Mouse (Mus musculus): Measurements from ENCODE around the gene Zmym4. TPM values are rescaled to one million over a fixed set of nuclear protein-coding genes. Genes with fewer than 3 reads are reported as not detected.
A peak's percentile ranks its signal among the peaks of the same experiment; 100 is the strongest.

Gene Zmym4
- polyA plus RNA-seq, 1 experiment from 2014 or later: 9.4 TPM

GRCm38 (mm10) chr4:126879560-126880275, 88.2 kb downstream of the Zmym4 start:
- no peak overlapping the region for H3K27ac ChIP-seq (ENCODE audit: low read length)
- H3K4me1 ChIP-seq (ENCODE audit: control insufficient read depth, insufficient read depth, low read length): no peaks in the 10 kb centered on the region
- no peak overlapping the region for H3K4me2 ChIP-seq (ENCODE audit: low read depth, low read length)
- WGBS: 86% methylated on average over 5 of the region's 5 CpGs
- no peaks in the 10 kb centered on the region for H3K9me3 ChIP-seq (replicated peaks; ENCODE audit: control insufficient read depth, low read length)
- no peaks in the 10 kb centered on the region for H3K27me3 ChIP-seq (ENCODE audit: control insufficient read depth, insufficient read depth, low read length)
- no peak overlapping the region for H3K4me3 ChIP-seq (ENCODE audit: low read length)
- peaks cover 22% of the 10 kb centered on the region for H3K36me3 ChIP-seq (ENCODE audit: control insufficient read depth, insufficient read depth)
- H3K9ac ChIP-seq (ENCODE audit: low read length): no peak overlapping the region
- ATAC-seq (replicated peaks; ENCODE audit: extremely low read depth, insufficient read depth, low FRiP score): no peak

- 66% methylated on average over 7 of the region's 7 CpGs for WGBS
- Histone ChIP-seq H3K4me3 (ENCODE audit: low read length) (no peak overlapping the region), H3K4me1 (ENCODE audit: control insufficient read depth, insufficient read depth, low read length) (no peaks in the 10 kb centered on the region), H3K9ac (ENCODE audit: low read length) (no peak overlapping the region), H3K36me3 (ENCODE audit: control insufficient read depth, insufficient read depth) (peaks cover 22% of the 10 kb centered on the region), H3K4me2 (ENCODE audit: low read depth, low read length) (no peak overlapping the region), H3K27me3 (ENCODE audit: control insufficient read depth, insufficient read depth, low read length) (no peaks in the 10 kb centered on the region), H3K9me3 (replicated peaks; ENCODE audit: control insufficient read depth, low read length) (no peaks in the 10 kb centered on the region), H3K27ac (ENCODE audit: low read length) (no peak overlapping the region)
- ATAC-seq (replicated peaks; ENCODE audit: extremely low read depth, insufficient read depth, low FRiP score): no peak
Measured at GRCm38 (mm10) chr4:126872717-126873116, 95.2 kb downstream of the Zmym4 start.

- no peak overlapping the region for H3K4me2 ChIP-seq (ENCODE audit: low read depth, low read length)
- no peaks in the 10 kb centered on the region for H3K27me3 ChIP-seq (ENCODE audit: control insufficient read depth, insufficient read depth, low read length)
- peaks cover 28% of the 10 kb centered on the region for H3K36me3 ChIP-seq (ENCODE audit: control insufficient read depth, insufficient read depth)
- H3K27ac ChIP-seq (ENCODE audit: low read length): no peak overlapping the region
- WGBS: 92% methylated on average over 12 of the region's 12 CpGs
- no peak for ATAC-seq (replicated peaks; ENCODE audit: extremely low read depth, insufficient read depth, low FRiP score)
- H3K4me3 ChIP-seq (ENCODE audit: low read length): no peak overlapping the region
- H3K9ac ChIP-seq (ENCODE audit: low read length): no peak overlapping the region
- H3K9me3 ChIP-seq (replicated peaks; ENCODE audit: control insufficient read depth, low read length): no peaks in the 10 kb centered on the region
- no peaks in the 10 kb centered on the region for H3K4me1 ChIP-seq (ENCODE audit: control insufficient read depth, insufficient read depth, low read length)
Measured at GRCm38 (mm10) chr4:126868699-126869098, 99.2 kb downstream of the Zmym4 start.

- 69% methylated on average over 11 of the region's 11 CpGs for WGBS
- no peaks in the 10 kb centered on the region for H3K27me3 ChIP-seq (ENCODE audit: control insufficient read depth, insufficient read depth, low read length)
- no peaks in the 10 kb centered on the region for H3K4me1 ChIP-seq (ENCODE audit: control insufficient read depth, insufficient read depth, low read length)
- H3K4me3 ChIP-seq (ENCODE audit: low read length): no peak overlapping the region
- no peak overlapping the region for H3K9ac ChIP-seq (ENCODE audit: low read length)
- no peak for ATAC-seq (replicated peaks; ENCODE audit: extremely low read depth, insufficient read depth, low FRiP score)
- no peak overlapping the region for H3K27ac ChIP-seq (ENCODE audit: low read length)
- H3K9me3 ChIP-seq (replicated peaks; ENCODE audit: control insufficient read depth, low read length): no peaks in the 10 kb centered on the region
- peaks cover 15% of the 10 kb centered on the region for H3K36me3 ChIP-seq (ENCODE audit: control insufficient read depth, insufficient read depth)
- H3K4me2 ChIP-seq (ENCODE audit: low read depth, low read length): no peak overlapping the region
Measured at GRCm38 (mm10) chr4:126861514-126862266, 106.2 kb downstream of the Zmym4 start.

GRCm38 (mm10) chr4:126860268-126860986, 107.5 kb downstream of the Zmym4 start:
- WGBS: 89% methylated on average over 9 of the region's 9 CpGs
- Histone ChIP-seq H3K27ac (ENCODE audit: low read length) (no peak overlapping the region), H3K9ac (ENCODE audit: low read length) (no peak overlapping the region), H3K4me3 (ENCODE audit: low read length) (no peak overlapping the region), H3K4me2 (ENCODE audit: low read depth, low read length) (no peak overlapping the region), H3K27me3 (ENCODE audit: control insufficient read depth, insufficient read depth, low read length) (no peaks in the 10 kb centered on the region), H3K9me3 (replicated peaks; ENCODE audit: control insufficient read depth, low read length) (no peaks in the 10 kb centered on the region), H3K36me3 (ENCODE audit: control insufficient read depth, insufficient read depth) (peaks cover 12% of the 10 kb centered on the region), H3K4me1 (ENCODE audit: control insufficient read depth, insufficient read depth, low read length) (no peaks in the 10 kb centered on the region)
- no peak for ATAC-seq (replicated peaks; ENCODE audit: extremely low read depth, insufficient read depth, low FRiP score)

- Histone ChIP-seq H3K9ac (ENCODE audit: low read length) (no peak overlapping the region), H3K36me3 (ENCODE audit: control insufficient read depth, insufficient read depth) (peaks cover 3% of the 10 kb centered on the region; the same call in 1 of the 2 replicates), H3K27me3 (ENCODE audit: control insufficient read depth, insufficient read depth, low read length) (no peaks in the 10 kb centered on the region), H3K9me3 (replicated peaks; ENCODE audit: control insufficient read depth, low read length) (no peaks in the 10 kb centered on the region), H3K27ac (ENCODE audit: low read length) (no peak overlapping the region), H3K4me1 (ENCODE audit: control insufficient read depth, insufficient read depth, low read length) (peaks cover 5% of the 10 kb centered on the region; the same call in 1 of the 2 replicates), H3K4me3 (ENCODE audit: low read length) (no peak overlapping the region), H3K4me2 (ENCODE audit: low read depth, low read length) (no peak overlapping the region)
- ATAC-seq (replicated peaks; ENCODE audit: extremely low read depth, insufficient read depth, low FRiP score): no peak
- WGBS: 60% methylated on average over 11 of the region's 11 CpGs
Measured at GRCm38 (mm10) chr4:126852971-126853370, 115.0 kb downstream of the Zmym4 start.

- Histone ChIP-seq H3K4me1 (ENCODE audit: control insufficient read depth, insufficient read depth, low read length) (peaks cover 5% of the 10 kb centered on the region; the same call in 1 of the 2 replicates), H3K27ac (ENCODE audit: low read length) (peak overlapping the region; percentile 49; the same call in 1 of the 2 replicates), H3K9me3 (replicated peaks; ENCODE audit: control insufficient read depth, low read length) (no peaks in the 10 kb centered on the region), H3K27me3 (ENCODE audit: control insufficient read depth, insufficient read depth, low read length) (no peaks in the 10 kb centered on the region), H3K9ac (ENCODE audit: low read length) (no peak overlapping the region), H3K4me2 (ENCODE audit: low read depth, low read length) (no peak overlapping the region), H3K4me3 (ENCODE audit: low read length) (no peak overlapping the region), H3K36me3 (ENCODE audit: control insufficient read depth, insufficient read depth) (peaks cover 3% of the 10 kb centered on the region; the same call in 1 of the 2 replicates)
- ATAC-seq (replicated peaks; ENCODE audit: extremely low read depth, insufficient read depth, low FRiP score): no peak; the same call in 1 of the 2 replicates
- 33% methylated on average over 4 of the region's 4 CpGs for WGBS
Measured at GRCm38 (mm10) chr4:126850778-126851080, 117.2 kb downstream of the Zmym4 start.

- no peak for ATAC-seq (replicated peaks; ENCODE audit: extremely low read depth, insufficient read depth, low FRiP score)
- no peaks in the 10 kb centered on the region for H3K27me3 ChIP-seq (ENCODE audit: control insufficient read depth, insufficient read depth, low read length)
- no peak overlapping the region for H3K4me3 ChIP-seq (ENCODE audit: low read length)
- H3K9ac ChIP-seq (ENCODE audit: low read length): no peak overlapping the region
- peak overlapping the region; percentile 70 for H3K27ac ChIP-seq (ENCODE audit: low read length)
- peaks cover 5% of the 10 kb centered on the region; the same call in 1 of the 2 replicates for H3K4me1 ChIP-seq (ENCODE audit: control insufficient read depth, insufficient read depth, low read length)
- H3K36me3 ChIP-seq (ENCODE audit: control insufficient read depth, insufficient read depth): peaks cover 3% of the 10 kb centered on the region; the same call in 1 of the 2 replicates
- no peak overlapping the region for H3K4me2 ChIP-seq (ENCODE audit: low read depth, low read length)
- H3K9me3 ChIP-seq (replicated peaks; ENCODE audit: control insufficient read depth, low read length): no peaks in the 10 kb centered on the region
- 46% methylated on average over 7 of the region's 7 CpGs for WGBS
Measured at GRCm38 (mm10) chr4:126850019-126850777, 117.7 kb downstream of the Zmym4 start.
